ENCODE assay signal across 7 mouse cellular contexts in genomic region chr5:113883384-113883771, GRCm38 (mm10). TPM values are rescaled to one million over a fixed set of nuclear protein-coding genes. Genes with fewer than 3 reads are reported as not detected.
DNase-seq lines count a peak whose midpoint lies in the region; ATAC-seq and TF ChIP-seq lines count a peak whose summit lies in the region.

No protein-coding gene starts in this region.

- no peak overlapping the region for H3K4me3 ChIP-seq in C2C12 (ENCODE audit: insufficient read depth, poor library complexity, severe bottlenecking)
- no peak overlapping the region for H3K4me3 ChIP-seq in hindbrain, embryonic 11.5 days (ENCODE audit: low read depth, low read length)

- H3K79me2 ChIP-seq in C2C12 (ENCODE audit: control insufficient read depth, insufficient read depth), result peaks cover 100% of the 10 kb centered on the region

- H3K79me3 ChIP-seq in C2C12 (ENCODE audit: low read depth), result peaks cover 86% of the 10 kb centered on the region

- H3K4me2 ChIP-seq in hindbrain, embryonic 11.5 days (replicated peaks; ENCODE audit: low read depth, low read length), result no peak overlapping the region

- no peak overlapping the region; the same call in 1 of the 2 replicates for H3K9ac ChIP-seq in hindbrain, embryonic 11.5 days (ENCODE audit: low read depth, low read length)

- 0 out of 2 replicates have a peak overlapping the region, but pooled peaks have one; percentile 71 for H3K27ac ChIP-seq in hindbrain, embryonic 11.5 days (ENCODE audit: low read depth, low read length)

- H3K27me3 ChIP-seq in C2C12 (ENCODE audit: control insufficient read depth, insufficient read depth, insufficient read length), result no peaks in the 10 kb centered on the region
- no peaks in the 10 kb centered on the region for H3K27me3 ChIP-seq in hindbrain, embryonic 11.5 days (ENCODE audit: control insufficient read depth, insufficient read depth, low read length)

- peak overlapping the region; percentile 15 for H3ac ChIP-seq in C2C12 (ENCODE audit: control insufficient read depth, insufficient read length, low read depth)

- peaks cover 17% of the 10 kb centered on the region for H3K4me1 ChIP-seq in hindbrain, embryonic 11.5 days (replicated peaks; ENCODE audit: control insufficient read depth, insufficient read depth, low read length)

- no peak for ATAC-seq in hindbrain, embryonic 11.5 days (ENCODE audit: low FRiP score)
- peak; percentile 39 for ATAC-seq in megakaryocyte-erythroid progenitor cell, adult 5-6 weeks (replicated peaks; ENCODE audit: low FRiP score, low TSS enrichment, poor library complexity, severe bottlenecking)

- DNase-seq in 3T3-L1 (ENCODE audit: low read depth, low spot score), result peak; percentile 45
- DNase-seq in hindbrain, embryonic 11.5 days (ENCODE audit: low spot score), result peak; percentile 19
- DNase-seq in layer of hippocampus, adult 11-12 months (ENCODE audit: low spot score), result no peak
- DNase-seq in thymus, postnatal 14 days, result no peak
- DNase-seq in urinary bladder, adult 2 months (ENCODE audit: low spot score), result no peak

- peaks cover 22% of the 10 kb centered on the region for H3K36me3 ChIP-seq in C2C12 (ENCODE audit: control insufficient read depth, insufficient read depth)
- 0 out of 2 replicates have a peak, but pooled peaks cover 6% of the 10 kb centered on the region for H3K36me3 ChIP-seq in hindbrain, embryonic 11.5 days (ENCODE audit: control insufficient read depth, insufficient read depth, low read length)

- no peaks in the 10 kb centered on the region for H3K9me3 ChIP-seq in hindbrain, embryonic 11.5 days (ENCODE audit: control insufficient read depth, low read length)

- no peak for TF ChIP-seq CTCF in C2C12 (IDR thresholded peaks at IDR 0.05; ENCODE audit: control insufficient read depth, insufficient read depth, insufficient read length)

- WGBS in hindbrain, embryonic 11.5 days, result 53% methylated on average over 3 of the region's 3 CpGs

TF ChIP-seq in C2C12, 6 proteins besides CTCF, POLR2A, EP300 and RAD21:
- TF ChIP-seq MYOD1 (IDR thresholded peaks at IDR 0.05; ENCODE audit: control insufficient read depth, insufficient read length, low read depth), result peak; percentile 0
- TF ChIP-seq MAX (IDR thresholded peaks at IDR 0.05), result no peak
- no peak for TF ChIP-seq USF1 (IDR thresholded peaks at IDR 0.05; ENCODE audit: low read depth)
- no peak for TF ChIP-seq MYOG (IDR thresholded peaks at IDR 0.05; ENCODE audit: control insufficient read depth, extremely low read depth, insufficient read length)
- no peak for TF ChIP-seq CEBPB (IDR thresholded peaks at IDR 0.05; ENCODE audit: low read depth)
- no peak for TF ChIP-seq FOSL1 (IDR thresholded peaks at IDR 0.05; ENCODE audit: insufficient read depth, low read length, poor library complexity, severe bottlenecking)

RNA-seq across cellular contexts. Expression of gene Coro1c, which starts 25.2 kb away (rescaled TPM):
- 156 TPM for polyA plus RNA-seq in C2C12 (2012; fragmentation: generic; extraction: Trizol)
- 192 and 230 TPM in 2 replicates for polyA plus RNA-seq in hindbrain, embryonic 11.5 days (2014; fragmentation: Nextera tagmentation; extraction: Ambion mirVana)
- 56.5 and 80.4 TPM in 2 replicates for total RNA-seq in megakaryocyte-erythroid progenitor cell, adult 5-6 weeks (2014; fragmentation: Nextera tagmentation)
- 75.7 and 78.0 TPM in 2 replicates for total RNA-seq in megakaryocyte-erythroid progenitor cell, adult 5-6 weeks (2017)
- polyA plus RNA-seq in urinary bladder, adult 2 months (2012; rRNA removed), result 116 and 159 TPM in 2 replicates

RNA-seq across cellular contexts. Expression of gene Selplg, which starts 50.9 kb away (rescaled TPM):
- polyA plus RNA-seq in C2C12 (2012; fragmentation: generic; extraction: Trizol), result 0.06 TPM
- polyA plus RNA-seq in hindbrain, embryonic 11.5 days (2014; fragmentation: Nextera tagmentation; extraction: Ambion mirVana), result 0.96 and 1.0 TPM in 2 replicates
- total RNA-seq in megakaryocyte-erythroid progenitor cell, adult 5-6 weeks (2014; fragmentation: Nextera tagmentation), result 66.0 and 87.7 TPM in 2 replicates
- total RNA-seq in megakaryocyte-erythroid progenitor cell, adult 5-6 weeks (2017), result 27.4 and 30.2 TPM in 2 replicates
- polyA plus RNA-seq in urinary bladder, adult 2 months (2012; rRNA removed), result 8.2 and 10.4 TPM in 2 replicates

Comparison
In these comparisons a context has a peak if more than half of its experiments do, and no peak if none do; other contexts are left out.
1. DNase-seq: peak in 3T3-L1 (single experiment) and hindbrain, embryonic 11.5 days (single experiment); none in layer of hippocampus, adult 11-12 months (single experiment), thymus, postnatal 14 days (single experiment) and urinary bladder, adult 2 months (single experiment).